Mouse (Mus musculus) forebrain, embryonic 14.5 days (tissue): ENCODE measurements around the gene Rhob. TPM values are rescaled to one million over a fixed set of nuclear protein-coding genes. Genes with fewer than 3 reads are reported as not detected.

ENCODE experiments used
- ATAC-seq: fragments of 200-750 bp; cut with Nextera tagmentation; 2 replicates; pipeline ENCODE4 v1.8.0; 2017; ENCODE audit warnings: mild to moderate bottlenecking, moderate library complexity
- DNase-seq: peaks from one replicate; pipeline ENCODE4 v3.0.0-alpha.2; 2015; ENCODE audit warnings: low spot score
- H3K27ac ChIP-seq: fragments of 300-500 bp; sonication (generic); 2 replicates; pipeline ENCODE4 v1.5.1; 2014; ENCODE audit warnings: low read depth, mild to moderate bottlenecking, control low read depth, low read length, moderate library complexity
- H3K27me3 ChIP-seq: fragments of 300-500 bp; sonication (generic); replicated peaks from 2 replicates; pipeline ENCODE4 v1.6.1; 2014; ENCODE audit warnings: low read length, control low read depth, mixed read lengths; ENCODE audit not compliant: control insufficient read depth, insufficient read depth
- H3K36me3 ChIP-seq: fragments of 300-500 bp; sonication (generic); 2 replicates; pipeline ENCODE4 v1.6.1; 2014; ENCODE audit warnings: low read length, control low read depth; ENCODE audit not compliant: control insufficient read depth, insufficient read depth
- H3K4me1 ChIP-seq: fragments of 300-500 bp; sonication (generic); 2 replicates; pipeline ENCODE4 v1.6.1; 2014; ENCODE audit warnings: antibody characterized with exemption, low read length, control low read depth; ENCODE audit not compliant: control insufficient read depth, insufficient read depth
- H3K4me2 ChIP-seq: fragments of 300-500 bp; sonication (generic); 2 replicates; pipeline ENCODE4 v1.6.1; 2014; ENCODE audit warnings: mild to moderate bottlenecking, control low read depth, low read length
- H3K4me3 ChIP-seq: fragments of 300-500 bp; sonication (generic); 2 replicates; pipeline ENCODE4 v1.5.1; 2014; ENCODE audit warnings: low read depth, low read length, control low read depth
- H3K9ac ChIP-seq: fragments of 300-500 bp; sonication (generic); 2 replicates; pipeline ENCODE4 v1.6.1; 2014; ENCODE audit warnings: mild to moderate bottlenecking, low read length, control low read depth, moderate library complexity
- H3K9me3 ChIP-seq: fragments of 300-500 bp; sonication (generic); replicated peaks from 2 replicates; pipeline ENCODE4 v1.6.1; 2016; ENCODE audit warnings: low read length, control low read depth, mixed read lengths; ENCODE audit not compliant: control insufficient read depth
- WGBS: fragments of 180-500 bp; shearing (Covaris S2); extraction: QIAGEN DNeasy Blood & Tissue Kit; methylation state at CpG from one replicate; pipeline ENCODE4 v1.1.7; 2014; 5-methylcytosine and 5-hydroxymethylcytosine counted together
- polyA plus RNA-seq: library from polyadenylated mRNA; unstranded; fragments of >200 nt; fragmentation: Nextera tagmentation; extraction: Ambion mirVana; gene quantifications from 2 replicates; pipeline ENCODE4 v1.2.1, GENCODE M21; 2014

Rhob gene
- polyA plus RNA-seq, 1 experiment from 2014 or later = 74.4 TPM

DNA sequence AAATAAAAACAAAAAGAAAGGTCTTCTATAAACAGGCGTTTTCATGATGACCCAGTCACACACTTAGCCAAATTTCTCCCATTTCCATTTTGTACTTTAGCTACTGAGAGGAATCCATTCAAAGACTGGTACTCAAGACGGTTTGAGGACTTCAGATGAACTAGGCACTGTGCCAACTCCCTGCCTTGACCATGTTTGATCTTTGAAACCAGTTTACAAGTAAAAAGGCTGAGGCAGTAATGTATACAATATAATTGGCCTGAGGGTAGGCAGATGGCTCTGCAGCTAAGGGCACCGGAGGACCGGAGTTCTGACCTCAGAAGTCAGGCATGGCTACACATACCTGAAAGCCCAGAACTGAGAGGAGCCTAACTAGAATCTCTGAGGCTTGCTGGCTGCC, 10.7 kb downstream of the Rhob start:
- Histone ChIP-seq H3K9ac (no peak overlapping the region), H3K27ac (no peak overlapping the region), H3K27me3 (no peaks in the 10 kb centered on the region), H3K36me3 (no peaks in the 10 kb centered on the region), H3K4me1 (0 out of 2 replicates have a peak, but pooled peaks cover 4% of the 10 kb centered on the region), H3K9me3 (no peaks in the 10 kb centered on the region), H3K4me3 (no peak overlapping the region), H3K4me2 (no peak overlapping the region)
- DNase-seq (peak; percentile 58), ATAC-seq (no peak)
- 22% methylated on average over 4 of the region's 4 CpGs for WGBS

DNA sequence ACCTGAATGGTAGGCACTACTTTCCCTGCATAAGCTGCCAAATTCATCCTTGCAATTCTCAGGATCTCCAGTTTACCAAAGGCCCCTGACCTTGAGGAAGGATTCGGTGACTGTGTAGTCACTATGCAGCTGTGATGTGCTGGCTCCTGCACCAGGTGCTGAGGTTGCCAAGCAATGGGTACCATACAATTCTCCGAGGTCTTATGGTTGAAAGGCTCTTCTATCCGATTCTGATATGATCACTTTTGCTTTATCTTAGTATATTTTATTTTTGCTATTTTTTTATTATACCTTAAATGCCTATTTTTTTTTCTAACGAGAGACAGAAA, 11.2 kb downstream of the Rhob start:
- H3K27me3 ChIP-seq = no peaks in the 10 kb centered on the region
- ATAC-seq = peak; percentile 29; the same call in 1 of the 2 replicates
- no peaks in the 10 kb centered on the region for H3K36me3 ChIP-seq
- no peak for DNase-seq
- H3K4me3 ChIP-seq = no peak overlapping the region
- 0 out of 2 replicates have a peak, but pooled peaks cover 4% of the 10 kb centered on the region for H3K4me1 ChIP-seq
- H3K27ac ChIP-seq = no peak overlapping the region
- 85% methylated on average over 4 of the region's 4 CpGs for WGBS
- H3K4me2 ChIP-seq = no peak overlapping the region
- no peak overlapping the region for H3K9ac ChIP-seq
- no peaks in the 10 kb centered on the region for H3K9me3 ChIP-seq

DNA sequence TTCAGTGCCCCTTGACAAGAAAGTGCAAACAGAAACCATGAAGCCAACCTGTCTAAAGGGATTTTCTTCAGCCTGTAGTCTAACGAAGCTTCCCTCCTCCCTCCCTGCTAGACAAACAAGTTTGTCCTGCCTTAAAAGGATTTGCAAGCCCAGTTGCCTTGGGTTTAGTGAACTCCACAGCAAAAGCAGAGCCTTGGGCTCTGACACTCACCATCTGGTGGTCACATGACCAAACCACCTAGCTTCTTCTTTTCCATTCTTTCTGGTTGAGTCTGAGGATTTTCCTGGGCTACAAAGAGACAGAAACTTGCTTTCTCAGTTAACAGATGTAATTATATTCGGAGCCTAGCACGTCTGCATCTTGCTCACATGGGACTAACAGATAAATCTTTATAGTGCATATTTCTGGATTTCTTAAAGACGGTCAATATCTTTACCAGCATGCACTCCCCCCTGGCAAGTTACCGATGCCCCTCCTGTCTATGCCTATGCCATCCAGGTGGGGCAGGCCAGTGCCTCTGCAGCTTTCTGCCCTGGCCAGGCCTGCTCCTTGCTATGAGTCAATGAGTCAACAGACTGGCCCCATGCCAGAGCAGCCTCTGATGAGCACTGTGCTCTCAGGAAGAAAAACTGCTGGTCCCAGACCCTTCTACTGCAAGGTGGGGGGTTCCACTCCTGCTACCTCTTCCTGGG, 11.7 kb downstream of the Rhob start:
- DNase-seq = no peak
- no peak overlapping the region for H3K4me3 ChIP-seq
- WGBS = 66% methylated on average over 5 of the region's 5 CpGs

DNA sequence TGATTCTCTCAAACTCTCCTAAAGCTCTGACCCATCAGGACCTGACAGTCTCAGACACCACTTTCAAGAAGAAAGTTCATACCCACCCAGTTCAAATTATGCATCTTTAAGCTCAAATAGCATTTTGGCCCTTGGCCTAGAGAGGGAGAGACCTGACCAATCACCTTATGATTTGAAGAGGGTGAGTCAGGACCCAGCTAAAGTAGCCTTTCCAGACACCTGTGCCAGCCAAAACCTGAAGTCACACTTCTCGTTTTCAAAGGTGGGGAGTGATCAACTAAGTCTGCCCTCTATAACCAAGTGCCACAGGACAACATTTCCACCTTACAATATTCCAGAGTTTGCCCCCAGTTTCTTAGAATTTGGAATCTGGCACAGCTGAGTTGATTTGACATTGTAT, 12.5 kb downstream of the Rhob start:
- no peak overlapping the region for H3K9ac ChIP-seq
- ATAC-seq = no peak

More for the DNA sequence above, 11.7 kb downstream of the Rhob start:
- H3K9me3 ChIP-seq = no peaks in the 10 kb centered on the region
- H3K36me3 ChIP-seq = no peaks in the 10 kb centered on the region
- 0 out of 2 replicates have a peak, but pooled peaks cover 4% of the 10 kb centered on the region for H3K4me1 ChIP-seq
- H3K9ac ChIP-seq = no peak overlapping the region
- peak; percentile 42; the same call in 1 of the 2 replicates for ATAC-seq
- no peak overlapping the region for H3K27ac ChIP-seq
- no peak overlapping the region for H3K4me2 ChIP-seq
- H3K27me3 ChIP-seq = no peaks in the 10 kb centered on the region

DNA sequence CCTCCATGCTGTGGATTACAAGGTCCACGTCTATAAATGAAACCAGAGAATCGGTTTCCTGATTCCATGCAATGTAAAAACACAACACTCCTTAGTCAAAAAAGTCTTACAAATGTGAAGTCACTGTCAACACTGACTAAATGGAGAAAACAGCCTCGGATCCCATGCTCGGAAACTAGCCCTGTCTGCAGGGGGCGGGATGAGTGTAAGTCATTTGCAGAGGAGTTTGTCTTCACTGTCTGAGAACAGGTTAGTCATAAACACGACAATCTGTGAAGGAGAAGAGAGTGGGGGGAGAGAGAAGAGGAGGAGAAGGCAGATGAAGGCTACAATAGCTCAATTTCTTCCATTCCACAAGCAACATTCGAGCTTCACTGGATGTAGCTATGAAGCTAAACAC, 14.6 kb downstream of the Rhob start:
- Histone ChIP-seq H3K9ac (no peak overlapping the region), H3K4me2 (no peak overlapping the region), H3K4me1 (0 out of 2 replicates have a peak, but pooled peaks cover 4% of the 10 kb centered on the region), H3K9me3 (no peaks in the 10 kb centered on the region), H3K27ac (no peak overlapping the region), H3K4me3 (no peak overlapping the region), H3K36me3 (no peaks in the 10 kb centered on the region), H3K27me3 (no peaks in the 10 kb centered on the region)
- WGBS = 80% methylated on average over 7 of the region's 7 CpGs
- DNase-seq (no peak), ATAC-seq (no peak)

More for the DNA sequence above, 12.5 kb downstream of the Rhob start:
- DNase-seq = no peak
- H3K4me3 ChIP-seq = no peak overlapping the region
- H3K9me3 ChIP-seq = no peaks in the 10 kb centered on the region
- 80% methylated on average over 1 of the region's 1 CpGs for WGBS
- no peaks in the 10 kb centered on the region for H3K27me3 ChIP-seq
- 0 out of 2 replicates have a peak, but pooled peaks cover 4% of the 10 kb centered on the region for H3K4me1 ChIP-seq
- no peak overlapping the region for H3K4me2 ChIP-seq
- H3K36me3 ChIP-seq = no peaks in the 10 kb centered on the region
- H3K27ac ChIP-seq = no peak overlapping the region

DNA sequence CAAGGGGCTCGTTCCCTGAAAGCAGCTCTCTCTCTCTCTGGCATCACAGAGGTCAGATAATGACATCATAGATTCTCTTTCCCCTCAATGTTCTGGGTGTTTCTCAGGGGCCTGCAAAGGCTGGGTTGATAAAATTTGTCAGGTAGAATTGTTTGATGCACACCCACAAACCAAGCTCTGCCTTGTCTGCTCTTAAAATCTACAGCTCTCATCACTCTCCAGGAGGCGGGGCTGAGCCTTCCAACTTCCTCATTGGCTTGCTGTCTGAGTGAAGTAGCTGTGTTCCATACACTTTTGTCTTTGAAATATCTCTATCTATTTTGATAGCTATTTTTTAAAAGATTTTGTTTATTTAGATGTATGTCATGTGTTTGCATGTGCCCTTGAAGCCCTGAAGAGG, 17.6 kb downstream of the Rhob start:
- H3K9ac ChIP-seq = no peak overlapping the region
- ATAC-seq (no peak), DNase-seq (no peak)
- H3K9me3 ChIP-seq = no peaks in the 10 kb centered on the region
- whole genome bisulfite sequencing = 71% methylated on average over 2 of the region's 2 CpGs
- no peaks in the 10 kb centered on the region for H3K4me1 ChIP-seq
- no peak overlapping the region for H3K4me3 ChIP-seq
- H3K27ac ChIP-seq = no peak overlapping the region
- H3K4me2 ChIP-seq = no peak overlapping the region
- no peaks in the 10 kb centered on the region for H3K27me3 ChIP-seq
- H3K36me3 ChIP-seq = no peaks in the 10 kb centered on the region

DNA sequence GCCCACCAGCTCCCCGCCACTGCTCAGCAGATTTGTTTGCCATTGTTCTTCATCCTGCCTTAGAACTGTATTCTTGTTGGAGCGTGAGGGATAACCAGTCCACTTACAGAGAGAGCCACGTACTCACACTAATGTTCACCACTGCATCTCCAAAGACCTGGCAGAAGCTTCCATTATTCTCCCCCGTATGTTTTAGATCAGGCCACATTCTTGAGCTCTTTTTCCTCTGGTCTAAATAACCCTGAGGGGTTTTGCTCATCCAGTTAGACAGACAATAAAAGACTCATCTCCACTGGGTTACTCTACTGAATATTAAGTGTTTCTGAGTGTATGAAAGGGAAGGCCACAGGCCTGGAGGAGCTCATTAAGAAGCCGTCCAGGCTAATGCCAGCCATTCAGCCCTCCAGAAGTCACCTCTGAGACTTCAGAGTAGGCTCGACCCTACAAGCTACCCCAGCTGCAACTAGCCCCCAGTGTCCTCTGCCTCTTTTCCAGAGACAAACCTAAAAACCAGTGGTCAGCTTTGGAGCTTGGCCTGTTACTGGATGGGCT, 24.9 kb downstream of the Rhob start:
- Histone ChIP-seq H3K9me3 (no peaks in the 10 kb centered on the region), H3K27me3 (no peaks in the 10 kb centered on the region), H3K4me3 (no peak overlapping the region), H3K9ac (no peak overlapping the region), H3K4me2 (no peak overlapping the region), H3K4me1 (no peaks in the 10 kb centered on the region), H3K27ac (no peak overlapping the region), H3K36me3 (no peaks in the 10 kb centered on the region)
- no peak for ATAC-seq
- DNase-seq = no peak
- 42% methylated on average over 6 of the region's 6 CpGs for WGBS

DNA sequence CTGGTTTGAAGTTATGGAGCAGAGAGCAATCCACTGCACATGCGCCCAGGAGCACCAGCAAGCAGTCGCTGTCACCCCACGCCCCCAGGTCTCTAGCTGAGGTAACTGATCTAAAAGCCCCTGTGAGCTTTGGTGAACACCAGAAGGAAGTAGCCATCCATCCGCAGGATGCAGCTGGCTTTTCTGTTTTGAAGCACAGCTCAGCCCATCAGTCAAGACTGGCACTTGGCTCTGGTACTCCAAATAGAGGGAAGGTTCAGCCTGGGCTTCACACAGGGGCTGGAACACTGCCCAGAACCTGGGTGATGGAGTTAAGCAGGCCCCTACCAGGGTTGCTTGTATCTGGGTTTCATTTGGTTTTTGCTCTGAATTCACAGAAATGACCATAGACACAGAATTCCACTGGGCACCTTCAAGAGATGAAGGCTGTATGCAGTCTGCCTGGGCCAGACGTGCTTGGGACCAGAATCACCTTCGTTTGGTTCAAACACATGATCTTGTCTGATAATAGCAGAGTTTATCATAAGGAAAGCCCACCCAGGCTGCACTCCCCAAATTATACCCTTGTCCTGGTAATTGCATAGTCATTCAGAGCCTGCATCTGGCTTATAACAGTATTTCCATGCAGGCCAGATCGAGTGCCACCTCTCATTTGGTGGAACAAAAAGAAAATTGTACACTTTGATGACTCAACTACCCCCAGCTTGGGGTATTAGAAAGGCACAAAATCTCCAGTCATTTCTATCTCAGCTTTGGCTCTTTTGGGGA, 27.0 kb downstream of the Rhob start:
- H3K9ac ChIP-seq = no peak overlapping the region
- no peaks in the 10 kb centered on the region for H3K36me3 ChIP-seq
- H3K9me3 ChIP-seq = no peaks in the 10 kb centered on the region
- ATAC-seq (peak; percentile 71), DNase-seq (peak; percentile 73)
- 77% methylated on average over 7 of the region's 7 CpGs for WGBS
- no peak overlapping the region for H3K4me2 ChIP-seq
- no peaks in the 10 kb centered on the region for H3K27me3 ChIP-seq
- H3K27ac ChIP-seq = no peak overlapping the region
- H3K4me1 ChIP-seq = no peaks in the 10 kb centered on the region
- H3K4me3 ChIP-seq = no peak overlapping the region

DNA sequence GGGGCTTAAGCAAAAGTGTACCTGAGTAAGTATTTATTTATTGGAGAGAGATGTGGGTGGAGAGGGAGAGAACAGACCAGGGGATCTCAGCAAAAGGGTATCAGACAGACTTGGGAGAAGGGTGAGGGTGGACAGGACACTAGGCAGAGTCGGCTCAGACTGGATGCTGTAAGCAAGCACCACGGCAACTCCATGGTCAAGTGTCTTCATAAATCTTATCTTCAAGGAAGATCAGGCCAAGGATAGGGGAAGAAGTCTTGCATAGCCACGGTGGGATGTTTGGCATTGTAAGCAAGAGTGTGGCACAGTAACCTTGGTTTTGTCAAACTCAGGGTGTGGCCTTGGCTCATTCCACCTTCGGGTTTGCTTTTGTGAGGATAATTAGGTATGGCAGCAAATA, 27.8 kb downstream of the Rhob start:
- Histone ChIP-seq H3K4me2 (no peak overlapping the region), H3K9me3 (no peaks in the 10 kb centered on the region), H3K36me3 (no peaks in the 10 kb centered on the region), H3K27ac (no peak overlapping the region), H3K4me1 (no peaks in the 10 kb centered on the region), H3K4me3 (no peak overlapping the region), H3K27me3 (no peaks in the 10 kb centered on the region), H3K9ac (no peak overlapping the region)
- DNase-seq (no peak), ATAC-seq (no peak)
- 81% methylated on average over 4 of the region's 4 CpGs for WGBS
